In genomic region chr9:40807289-40807920, GRCm38 (mm10) we compare ENCODE assay signal across 9 mouse cellular contexts. TPM values are rescaled to one million over a fixed set of nuclear protein-coding genes. Genes with fewer than 3 reads are reported as not detected.
DNase-seq lines count a peak whose midpoint lies in the region; ATAC-seq and TF ChIP-seq lines count a peak whose summit lies in the region.
"Had no signal": no experiment of that assay in that cellular context is flagged by ENCODE, and none has a peak within 500 bp of the region (broad histone marks: within the 10 kb centered on the region; RNA-seq: fewer than 3 reads in every experiment).

No protein-coding gene starts in this region.

- H3K9ac ChIP-seq in liver, embryonic 15.5 days = no peak overlapping the region
- H3K9ac ChIP-seq: neural tube, embryonic 12.5 days had no signal

- peaks cover 52% of the 10 kb centered on the region for H3K36me3 ChIP-seq in embryonic facial prominence, embryonic 10.5 days (replicated peaks)
- H3K36me3 ChIP-seq in liver, embryonic 15.5 days (replicated peaks) = peaks cover 45% of the 10 kb centered on the region
- H3K36me3 ChIP-seq in small intestine, adult 2 months (ENCODE audit: control insufficient read depth, insufficient read depth, low read length) = peaks cover 32% of the 10 kb centered on the region

- TF ChIP-seq POLR2A in small intestine, adult 2 months (IDR thresholded peaks at IDR 0.05; ENCODE audit: low read depth, low read length) = no peak

- peak in 1 of 2 experiments; percentile 42 for DNase-seq in layer of hippocampus, adult 2 months (ENCODE audit: low spot score in 2 of 2)
- DNase-seq in layer of hippocampus, postnatal 36 days = no peak
- DNase-seq in embryonic facial prominence, embryonic 10.5 days (ENCODE audit: low spot score) = peak; percentile 67
- peak; percentile 67 for DNase-seq in heart, postnatal 4 days
- no peak for DNase-seq in natural killer cell, adult 2 months (ENCODE audit: low spot score in 2 of 2)
- DNase-seq in thymus, adult 18-20 months = no peak

- peak; percentile 4; the same call in 1 of the 2 replicates for ATAC-seq in liver, embryonic 15.5 days (ENCODE audit: insufficient read depth)

- WGBS in embryonic facial prominence, embryonic 10.5 days = 19% methylated on average over 11 of the region's 11 CpGs
- 7% methylated on average over 11 of the region's 11 CpGs for WGBS in liver, embryonic 15.5 days (ENCODE audit: insufficient replicate concordance)
- 15% methylated on average over 11 of the region's 11 CpGs for WGBS in small intestine, adult 2 months

- H3K4me2 ChIP-seq in liver, embryonic 15.5 days = no peak overlapping the region

- no peak for TF ChIP-seq CTCF in layer of hippocampus, adult 2 months (conservative IDR thresholded peaks at IDR 0.05)
- no peak for TF ChIP-seq CTCF in small intestine, adult 2 months (IDR thresholded peaks at IDR 0.05; ENCODE audit: extremely low read depth, insufficient read length, insufficient replicate concordance, low read depth, low read length)

- H3K4me1 ChIP-seq in embryonic facial prominence, embryonic 10.5 days = peaks cover 42% of the 10 kb centered on the region
- peaks cover 27% of the 10 kb centered on the region for H3K4me1 ChIP-seq in liver, embryonic 15.5 days (replicated peaks)
- H3K4me1 ChIP-seq in small intestine, adult 2 months (ENCODE audit: control insufficient read depth, insufficient read depth, insufficient read length, low read length) = peaks cover 5% of the 10 kb centered on the region; the same call in 1 of the 2 replicates

- no peaks in the 10 kb centered on the region for H3K27me3 ChIP-seq in embryonic facial prominence, embryonic 10.5 days (replicated peaks; ENCODE audit: low read depth, poor library complexity, severe bottlenecking)
- H3K27me3 ChIP-seq in liver, embryonic 15.5 days = no peaks in the 10 kb centered on the region
- H3K27me3 ChIP-seq in small intestine, adult 2 months (ENCODE audit: control insufficient read depth, insufficient read depth, low read length) = no peaks in the 10 kb centered on the region
- H3K27me3 ChIP-seq: neural tube, embryonic 12.5 days had no signal

- H3K9me3 ChIP-seq in embryonic facial prominence, embryonic 10.5 days = no peaks in the 10 kb centered on the region
- no peaks in the 10 kb centered on the region for H3K9me3 ChIP-seq in liver, embryonic 15.5 days (replicated peaks)
- H3K9me3 ChIP-seq: neural tube, embryonic 12.5 days had no signal

- peak overlapping the region; percentile 64 for H3K27ac ChIP-seq in layer of hippocampus, adult 2 months
- H3K27ac ChIP-seq in embryonic facial prominence, embryonic 10.5 days (replicated peaks) = peak overlapping the region; percentile 5
- peak overlapping the region; percentile 26 for H3K27ac ChIP-seq in liver, embryonic 15.5 days (replicated peaks)
- peak overlapping the region; percentile 54; the same call in 1 of the 2 replicates for H3K27ac ChIP-seq in small intestine, adult 2 months (ENCODE audit: insufficient read depth, low read depth, low read length)
- H3K27ac ChIP-seq: neural tube, embryonic 12.5 days had no signal

- H3K4me3 ChIP-seq in layer of hippocampus, adult 2 months = no peak overlapping the region
- H3K4me3 ChIP-seq in embryonic facial prominence, embryonic 10.5 days = no peak overlapping the region
- no peak overlapping the region for H3K4me3 ChIP-seq in liver, embryonic 15.5 days (replicated peaks)
- no peak overlapping the region for H3K4me3 ChIP-seq in small intestine, adult 2 months (ENCODE audit: low read depth, low read length)
- H3K4me3 ChIP-seq: neural tube, embryonic 12.5 days had no signal

RNA-seq across cellular contexts. Expression of gene Hspa8, which starts 6.6 kb away (rescaled TPM):
- total RNA-seq in layer of hippocampus, adult 2 months (2021) = 1,000 to 10,000 TPM; 2,132 to 2,154 TPM
- total RNA-seq in layer of hippocampus, postnatal 36 days (2021) = 1,000 to 10,000 TPM; 2,357 to 2,519 TPM
- 3,691 and 4,038 TPM in 2 replicates for polyA plus RNA-seq in embryonic facial prominence, embryonic 10.5 days (2016; fragmentation: Nextera tagmentation; extraction: Ambion mirVana)
- total RNA-seq in heart, postnatal 4 days (2021) = 1,000 to 10,000 TPM; 1,168 to 1,187 TPM
- polyA plus RNA-seq in liver, embryonic 15.5 days (2015; fragmentation: Nextera tagmentation; extraction: Ambion mirVana) = 1,128 and 1,129 TPM in 2 replicates
- polyA plus RNA-seq in small intestine, adult 2 months (2012; rRNA removed) = 685 and 816 TPM in 2 replicates

Comparison
In these comparisons a context has a peak if more than half of its experiments do, and no peak if none do; other contexts are left out.
1. DNase-seq: peak in embryonic facial prominence, embryonic 10.5 days (single experiment) and heart, postnatal 4 days (single experiment); none in layer of hippocampus, postnatal 36 days (0 of 2), natural killer cell, adult 2 months (0 of 2) and thymus, adult 18-20 months (0 of 2).
2. H3K27ac ChIP-seq: peak in every context shown above with its lines; median percentile 64 in layer of hippocampus, adult 2 months; 54 in small intestine, adult 2 months; 26 in liver, embryonic 15.5 days; 5 in embryonic facial prominence, embryonic 10.5 days.